Mouse (Mus musculus) stomach, postnatal 0 days (tissue): Measurements from ENCODE around the gene Ces1g. TPM values are rescaled to one million over a fixed set of nuclear protein-coding genes. Genes with fewer than 3 reads are reported as not detected.

Experiments used
- ATAC-seq: fragments of 200-750 bp; cut with Nextera tagmentation; 2 replicates; pipeline ENCODE4 v1.8.0; 2017; ENCODE audit not compliant: low FRiP score, low TSS enrichment
- DNase-seq: peaks from one replicate; pipeline ENCODE4 v3.0.0-alpha.2; 2016; ENCODE audit warnings: low spot score
- H3K27ac ChIP-seq: fragments of 300-500 bp; sonication (generic); replicated peaks from 2 replicates; pipeline ENCODE4 v1.5.1; 2014; ENCODE audit warnings: mild to moderate bottlenecking, control low read depth
- H3K27me3 ChIP-seq: fragments of 300-500 bp; sonication (generic); 2 replicates; pipeline ENCODE4 v1.6.1; 2014; ENCODE audit warnings: low read length; ENCODE audit not compliant: control insufficient read depth, insufficient read depth
- H3K36me3 ChIP-seq: fragments of 300-500 bp; sonication (generic); 2 replicates; pipeline ENCODE4 v1.6.1; 2014; ENCODE audit warnings: low read length, mixed read lengths; ENCODE audit not compliant: control insufficient read depth, insufficient read depth
- H3K4me1 ChIP-seq: fragments of 300-500 bp; sonication (generic); replicated peaks from 2 replicates; pipeline ENCODE4 v1.6.1; 2014; ENCODE audit warnings: antibody characterized with exemption; ENCODE audit not compliant: control insufficient read depth, insufficient read depth
- H3K4me2 ChIP-seq: fragments of 300-500 bp; sonication (generic); replicated peaks from 2 replicates; pipeline ENCODE4 v1.6.1; 2014; ENCODE audit warnings: low read depth, mild to moderate bottlenecking, control low read depth, moderate library complexity
- H3K4me3 ChIP-seq: fragments of 300-500 bp; sonication (generic); 2 replicates; pipeline ENCODE4 v1.5.1; 2014; ENCODE audit warnings: low read depth, low read length, control low read depth
- H3K9ac ChIP-seq: fragments of 300-500 bp; sonication (generic); 2 replicates; pipeline ENCODE4 v1.6.1; 2014; ENCODE audit warnings: mild to moderate bottlenecking, low read length, control low read depth, mixed read lengths
- H3K9me3 ChIP-seq: fragments of 300-500 bp; sonication (generic); 2 replicates; pipeline ENCODE4 v1.6.1; 2016; ENCODE audit warnings: low read length; ENCODE audit not compliant: control insufficient read depth
- CTCF ChIP-seq: IDR thresholded peaks from 2 replicates; pipeline ENCODE4 v1.5.1; 2016; ENCODE audit warnings: antibody characterized with exemption, low read depth, mild to moderate bottlenecking, moderate library complexity
- EP300 ChIP-seq: optimal IDR thresholded peaks from 2 replicates; pipeline ENCODE3; 2016; ENCODE audit warnings: antibody characterized with exemption
- WGBS: fragments of 180-500 bp; shearing (Covaris S2); extraction: QIAGEN DNeasy Blood & Tissue Kit; methylation state at CpG from one replicate; pipeline ENCODE4 v1.1.7; 2014; 5-methylcytosine and 5-hydroxymethylcytosine counted together
- polyA plus RNA-seq: library from polyadenylated mRNA; unstranded; fragments of >200 nt; fragmentation: Nextera tagmentation; extraction: Ambion mirVana; gene quantifications from 2 replicates; pipeline ENCODE4 v1.2.1, GENCODE M21; 2015

Gene Ces1g
- polyA plus RNA-seq, 1 experiment from 2014 or later = 0.05 TPM

DNA sequence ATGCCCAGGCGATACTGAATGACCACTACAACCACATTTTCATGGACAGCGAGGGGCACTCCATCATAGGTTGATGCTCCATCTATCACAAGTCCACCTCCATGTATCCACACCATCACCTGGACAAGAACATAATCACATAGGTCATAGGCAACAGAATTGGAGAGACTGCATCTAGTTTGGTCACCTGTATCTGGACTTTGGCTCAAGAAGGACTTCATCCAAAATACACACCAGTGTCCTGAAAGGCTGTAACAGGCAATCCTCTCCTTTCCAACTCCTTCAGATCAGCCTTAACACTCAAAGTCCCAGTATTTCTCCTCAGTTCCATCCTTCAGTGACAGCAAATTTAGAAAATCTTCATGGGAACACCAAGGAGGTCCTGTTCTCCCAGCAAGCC lies 6.0 kb downstream of the Ces1g start:
- ATAC-seq = no peak
- no peak for TF ChIP-seq EP300
- no peak for TF ChIP-seq CTCF

DNA sequence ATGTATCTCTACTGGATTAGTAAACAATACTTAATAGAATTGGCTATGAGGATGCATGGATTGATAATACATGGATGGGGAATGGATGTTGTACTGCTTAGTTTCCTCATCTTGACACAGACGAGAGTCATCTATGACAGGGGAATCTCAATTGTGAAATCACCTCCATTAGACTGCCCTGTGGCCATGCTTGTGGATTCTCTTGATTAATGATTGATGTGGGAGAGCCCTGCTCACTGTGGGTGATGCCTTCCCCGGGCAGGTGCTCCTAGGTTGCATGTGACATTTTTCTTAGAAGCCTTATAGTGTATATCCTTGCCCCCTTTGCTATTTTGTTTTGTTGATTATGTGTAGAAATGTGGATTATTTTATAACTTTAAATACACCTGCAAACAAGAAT lies 12.0 kb downstream of the Ces1g start:
- no peak overlapping the region for H3K9ac ChIP-seq
- H3K9me3 ChIP-seq = no peaks in the 10 kb centered on the region
- H3K27me3 ChIP-seq = no peaks in the 10 kb centered on the region
- no peak overlapping the region for H3K4me3 ChIP-seq
- 62% methylated on average over 2 of the region's 2 CpGs for WGBS
- TF ChIP-seq CTCF (no peak), EP300 (no peak)
- ATAC-seq (no peak), DNase-seq (no peak)
- no peaks in the 10 kb centered on the region for H3K4me1 ChIP-seq
- no peak overlapping the region for H3K27ac ChIP-seq
- no peak overlapping the region for H3K4me2 ChIP-seq
- no peaks in the 10 kb centered on the region for H3K36me3 ChIP-seq

More for the DNA sequence above, 6.0 kb downstream of the Ces1g start:
- H3K4me2 ChIP-seq = no peak overlapping the region
- DNase-seq = no peak
- H3K4me3 ChIP-seq = no peak overlapping the region
- no peak overlapping the region for H3K27ac ChIP-seq
- no peaks in the 10 kb centered on the region for H3K36me3 ChIP-seq
- no peaks in the 10 kb centered on the region for H3K4me1 ChIP-seq
- no peak overlapping the region for H3K9ac ChIP-seq
- H3K27me3 ChIP-seq = no peaks in the 10 kb centered on the region
- H3K9me3 ChIP-seq = no peaks in the 10 kb centered on the region
- 87% methylated on average over 2 of the region's 2 CpGs for whole genome bisulfite sequencing

DNA sequence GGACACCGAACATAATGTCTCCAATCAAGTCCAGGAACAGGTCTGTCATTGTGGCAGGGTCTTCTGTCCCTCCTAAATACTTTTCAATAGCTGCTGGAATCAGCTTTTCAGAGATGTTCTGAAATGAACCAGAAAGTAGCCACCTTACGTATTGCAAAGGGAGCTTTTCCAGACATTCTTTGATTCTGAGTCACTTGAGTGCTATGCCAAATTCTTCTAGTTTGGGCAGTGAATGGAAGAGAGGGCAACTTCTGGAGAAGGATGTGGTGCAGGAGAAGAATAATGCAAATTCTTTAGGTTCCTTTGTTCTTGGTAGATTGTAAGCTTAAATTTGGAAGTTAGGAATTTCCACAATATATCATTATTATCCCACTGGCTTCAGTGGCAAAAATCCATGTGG lies 20.1 kb downstream of the Ces1g start:
- DNase-seq (no peak), ATAC-seq (no peak)
- Histone ChIP-seq H3K27me3 (no peaks in the 10 kb centered on the region), H3K4me2 (no peak overlapping the region), H3K9ac (no peak overlapping the region), H3K27ac (no peak overlapping the region), H3K4me1 (no peaks in the 10 kb centered on the region), H3K4me3 (no peak overlapping the region), H3K36me3 (no peaks in the 10 kb centered on the region), H3K9me3 (no peaks in the 10 kb centered on the region)
- TF ChIP-seq CTCF = no peak
- TF ChIP-seq EP300 = no peak
- 75% methylated on average over 2 of the region's 2 CpGs for WGBS

DNA sequence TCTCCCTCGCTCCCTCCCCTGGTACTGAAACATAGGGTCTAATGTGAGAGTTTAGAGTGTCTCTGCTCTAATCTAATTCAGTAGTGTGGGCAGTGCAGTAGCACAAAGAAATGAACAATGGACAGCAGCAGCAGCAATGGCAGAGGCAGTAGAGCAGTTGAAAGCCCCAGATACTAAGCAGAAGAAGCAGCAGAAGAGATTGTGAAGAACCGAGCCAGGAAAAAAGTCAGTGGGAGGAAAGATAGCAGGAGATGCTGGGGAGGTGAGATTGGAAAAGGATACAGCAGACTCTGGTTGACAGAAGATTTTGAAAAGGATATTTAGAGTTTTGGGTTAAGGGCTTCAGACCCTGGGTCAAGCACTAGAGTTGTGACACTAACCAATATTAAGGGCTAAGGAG lies 21.6 kb downstream of the Ces1g start:
- H3K36me3 ChIP-seq = no peaks in the 10 kb centered on the region
- no peak for ATAC-seq

DNA sequence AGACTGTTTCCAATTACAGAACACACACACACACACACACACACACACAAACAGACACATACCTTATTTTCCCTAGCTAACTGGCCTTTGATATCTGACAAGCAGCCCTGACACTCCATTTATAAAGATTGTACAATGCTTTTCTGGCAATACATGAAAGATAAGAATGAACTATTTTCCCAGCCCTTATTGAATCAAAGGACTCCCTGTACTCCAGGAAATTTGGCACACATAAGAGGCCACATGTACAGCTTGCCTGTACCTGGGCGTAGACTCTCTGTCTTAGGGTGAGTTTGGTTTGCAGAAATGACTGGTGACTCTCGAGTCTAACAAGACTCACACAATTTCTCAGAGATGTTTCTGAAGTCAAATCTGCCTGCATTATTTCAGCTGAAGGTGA lies 53.2 kb downstream of the Ces1g start:
- no peak for DNase-seq
- no peak overlapping the region for H3K9ac ChIP-seq
- peak; percentile 71; the same call in 1 of the 2 replicates for ATAC-seq
- WGBS = 41% methylated on average over 2 of the region's 2 CpGs
- H3K4me3 ChIP-seq = no peak overlapping the region
- no peak overlapping the region for H3K27ac ChIP-seq
- H3K36me3 ChIP-seq = no peaks in the 10 kb centered on the region
- H3K9me3 ChIP-seq = no peaks in the 10 kb centered on the region
- no peaks in the 10 kb centered on the region for H3K27me3 ChIP-seq
- TF ChIP-seq CTCF (no peak), EP300 (no peak)
- no peak overlapping the region for H3K4me2 ChIP-seq
- no peaks in the 10 kb centered on the region for H3K4me1 ChIP-seq

More for the DNA sequence above, 21.6 kb downstream of the Ces1g start:
- Histone ChIP-seq H3K9me3 (no peaks in the 10 kb centered on the region), H3K9ac (no peak overlapping the region), H3K27me3 (no peaks in the 10 kb centered on the region), H3K4me2 (no peak overlapping the region), H3K4me1 (no peaks in the 10 kb centered on the region), H3K4me3 (no peak overlapping the region), H3K27ac (no peak overlapping the region)
- DNase-seq = no peak
- TF ChIP-seq CTCF (no peak), EP300 (no peak)
- WGBS = 65% methylated on average over 2 of the region's 2 CpGs

DNA sequence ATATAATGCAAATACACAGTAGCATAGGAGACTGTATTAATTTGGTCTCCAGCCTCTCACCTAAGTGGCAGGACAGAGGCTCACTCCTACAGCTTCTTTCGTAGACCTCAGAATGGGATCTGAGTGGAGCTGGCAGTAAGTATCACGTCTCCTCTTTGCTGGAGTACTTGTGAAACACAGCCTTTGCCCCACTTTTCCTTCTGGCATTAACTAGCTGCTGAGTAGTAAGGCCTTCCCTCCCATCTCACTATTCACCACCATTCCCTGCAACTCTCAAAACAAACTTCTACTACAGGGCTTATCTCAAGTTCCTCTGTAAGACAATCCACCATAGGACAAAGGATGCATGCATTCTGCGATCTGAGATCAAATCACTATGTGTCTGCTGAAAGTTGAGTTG lies 54.8 kb downstream of the Ces1g start:
- Histone ChIP-seq H3K9ac (no peak overlapping the region), H3K4me1 (no peaks in the 10 kb centered on the region), H3K36me3 (no peaks in the 10 kb centered on the region), H3K9me3 (no peaks in the 10 kb centered on the region), H3K4me2 (no peak overlapping the region), H3K27me3 (no peaks in the 10 kb centered on the region), H3K27ac (no peak overlapping the region), H3K4me3 (no peak overlapping the region)
- TF ChIP-seq EP300 = no peak
- TF ChIP-seq CTCF = no peak
- WGBS = 80% methylated on average over 3 of the region's 3 CpGs
- DNase-seq = no peak
- ATAC-seq = no peak
